Mouse (Mus musculus) CH12F3 (cell line): ENCODE measurements around the gene Med28.

Experiments
- in situ Hi-C: fragments of 300-500 bp; cut with MboI; formaldehyde crosslinking; loops from 2 replicates; pipeline ENCODE4 v1.14.3; 2020; ENCODE audit warnings: low sequenced_read_pairs

The Med28 gene

DNA sequence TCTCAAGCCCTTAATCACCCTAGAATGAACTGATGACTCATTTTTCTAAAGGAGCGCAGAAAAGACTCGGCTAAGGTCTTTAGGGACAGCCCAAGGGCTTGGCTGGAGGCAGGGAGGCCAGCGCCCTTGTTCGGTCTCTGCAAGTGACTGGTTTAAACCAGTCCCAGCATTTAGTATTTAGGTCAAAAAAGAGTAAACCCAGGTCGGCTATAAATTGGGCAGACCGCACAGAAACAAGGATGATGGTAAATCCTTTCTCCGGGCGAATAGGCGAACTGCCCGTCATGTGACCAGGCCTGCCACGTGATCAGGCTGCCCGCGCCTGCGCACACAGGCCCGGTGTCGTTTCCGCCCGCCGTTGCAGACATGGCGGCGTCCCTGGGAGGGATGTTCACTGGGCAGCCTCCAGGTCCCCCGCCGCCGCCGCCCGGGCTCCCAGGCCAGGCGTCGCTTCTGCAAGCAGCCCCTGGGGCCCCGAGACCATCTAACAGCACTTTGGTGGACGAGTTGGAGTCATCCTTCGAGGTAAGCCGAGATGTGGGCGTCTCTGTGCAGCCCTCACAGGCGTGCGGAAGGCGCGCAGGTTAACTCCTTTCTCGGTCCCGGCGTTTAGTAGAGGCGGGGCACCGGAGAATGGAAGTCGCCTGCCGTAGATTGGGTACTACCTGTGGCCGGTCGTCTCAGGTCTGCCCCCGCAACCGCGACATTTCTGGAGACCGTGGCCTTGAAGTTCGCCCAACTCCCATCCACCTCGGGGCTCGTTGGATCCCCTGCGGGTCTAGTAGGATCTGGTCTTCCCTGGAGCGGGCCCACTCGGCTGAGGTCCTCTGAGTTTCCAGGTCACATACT is at the start of gene Med28:
TSS of gene Med28 (plus strand) at position 270 of the 849 bp plus-strand sequence.
- in situ Hi-C loops: no loop called here

- in situ Hi-C loops: loop anchor here (10.0 kb wide), 2 partner anchors 192 to 872 kb away; partner anchors contain the start of gene Ncapg
Measured at GRCm38 (mm10) chr5:45472880-45473450, 47.1 kb upstream of the Med28 start.

DNA sequence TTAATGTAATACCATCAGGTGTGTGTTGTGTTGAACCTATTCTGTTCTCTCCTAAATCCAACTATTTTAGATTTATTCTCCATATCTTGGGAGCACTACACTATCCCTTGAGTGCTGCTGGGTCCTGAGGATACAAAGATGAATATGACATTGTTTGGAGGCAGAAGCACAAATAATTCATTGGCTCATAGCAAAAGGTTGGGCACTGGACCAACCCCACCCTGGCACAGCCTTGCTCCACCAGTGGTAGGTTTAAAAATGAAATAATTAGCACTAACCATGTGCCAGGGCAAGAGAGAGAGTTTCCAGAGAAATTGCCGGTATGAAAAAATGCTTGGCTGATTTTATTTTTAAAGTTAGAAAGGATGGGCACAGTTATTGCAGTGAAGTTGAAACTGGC is 46.5 kb upstream of the Med28 start:
- in situ Hi-C loops: loop anchor here (10.0 kb wide), 2 partner anchors 191 to 871 kb away; partner anchors contain the start of gene Ncapg

DNA sequence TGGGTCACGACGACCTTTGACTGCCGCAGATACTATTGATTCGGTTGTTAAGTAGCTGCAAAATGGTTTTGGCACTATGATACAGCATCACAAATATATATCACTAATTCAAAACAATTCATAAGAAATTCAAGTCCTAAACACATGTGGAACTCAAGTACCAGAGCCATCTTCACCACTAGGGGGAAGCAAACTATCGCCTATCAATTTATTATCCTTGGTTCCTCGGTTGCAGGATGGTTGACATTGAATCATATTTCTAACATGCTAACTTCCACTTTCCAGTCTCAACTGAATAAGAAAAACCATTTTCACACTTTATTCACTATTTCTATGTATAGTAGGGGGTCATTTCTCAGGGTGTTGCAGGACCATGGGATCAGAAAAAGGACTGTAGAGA is 45.8 kb upstream of the Med28 start:
- in situ Hi-C loops: loop anchor here (10.0 kb wide), 2 partner anchors 191 to 871 kb away; partner anchors contain the start of gene Ncapg

- in situ Hi-C loops: loop anchor here (10.0 kb wide), 2 partner anchors 190 to 870 kb away; partner anchors contain the start of gene Ncapg
Measured at GRCm38 (mm10) chr5:45474758-45475157, 45.3 kb upstream of the Med28 start.

DNA sequence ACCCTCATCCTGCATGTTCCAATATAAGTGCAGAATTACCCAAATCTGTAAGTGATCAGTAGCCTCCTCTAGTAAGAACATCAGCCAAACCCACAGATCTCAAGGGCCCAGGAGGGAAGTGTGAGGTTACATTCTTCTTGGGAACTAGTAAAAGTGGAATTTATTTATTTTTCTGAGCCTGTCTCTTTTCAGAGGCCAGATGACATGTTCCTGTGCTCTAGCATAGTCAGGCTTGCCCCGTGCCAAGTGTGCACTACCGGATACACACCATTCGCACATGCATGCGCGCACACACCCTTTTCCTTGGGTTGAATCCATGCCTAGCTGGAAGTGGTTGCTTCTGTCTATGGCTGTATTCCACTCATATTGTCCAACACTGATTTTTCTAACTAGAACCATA is 44.3 kb upstream of the Med28 start:
- in situ Hi-C loops: loop anchor here (10.0 kb wide), 2 partner anchors 189 to 869 kb away; partner anchors contain the start of gene Ncapg

- in situ Hi-C loops: loop anchor here (10.0 kb wide), 2 partner anchors 189 to 869 kb away; partner anchors contain the start of gene Ncapg
Measured at GRCm38 (mm10) chr5:45476288-45476687, 43.7 kb upstream of the Med28 start.

DNA sequence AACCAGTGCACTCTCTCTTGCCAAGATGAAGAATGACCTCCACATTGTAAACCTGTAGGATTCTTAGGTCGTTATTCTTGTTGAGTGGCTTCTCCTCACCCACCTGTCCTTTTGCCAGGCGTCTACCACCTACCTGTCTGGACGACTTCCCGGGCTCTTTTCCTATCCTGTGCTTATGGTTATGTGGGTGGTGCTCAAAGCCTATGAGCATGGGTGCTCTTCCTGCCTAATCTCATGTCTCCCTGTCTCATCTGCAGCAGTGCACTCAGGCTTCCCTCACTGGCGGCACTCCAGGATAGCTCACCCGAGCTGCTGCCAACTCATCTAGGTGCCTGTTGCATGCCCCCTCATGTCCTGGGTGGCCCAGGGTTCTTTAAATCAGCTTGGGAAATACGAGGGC is 42.4 kb upstream of the Med28 start:
- in situ Hi-C loops: loop anchor here (10.0 kb wide), 2 partner anchors 187 to 867 kb away; partner anchors contain the start of gene Ncapg

DNA sequence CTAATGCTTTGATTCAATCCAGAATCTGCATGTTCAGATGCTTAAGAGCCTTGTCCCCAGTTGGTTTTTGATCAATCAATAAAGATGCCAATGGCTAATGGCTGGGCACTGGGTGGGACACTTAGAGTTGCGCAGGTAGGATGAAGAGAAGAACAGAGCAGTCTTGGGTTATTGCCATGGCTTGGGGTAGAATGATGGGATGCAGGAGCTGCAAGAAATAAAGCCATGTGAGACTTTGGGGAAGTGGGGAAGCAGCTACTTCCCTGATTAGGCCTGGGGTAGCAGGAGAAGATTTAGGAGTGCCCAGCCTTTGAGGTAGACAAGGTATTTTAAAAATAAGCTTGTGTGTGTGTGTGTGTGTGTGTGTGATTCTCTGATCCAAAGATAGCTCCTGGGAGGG is 40.0 kb upstream of the Med28 start:
- in situ Hi-C loops: no loop called here

- in situ Hi-C loops: no loop called here
Measured at GRCm38 (mm10) chr5:45481125-45481524, 38.9 kb upstream of the Med28 start.

DNA sequence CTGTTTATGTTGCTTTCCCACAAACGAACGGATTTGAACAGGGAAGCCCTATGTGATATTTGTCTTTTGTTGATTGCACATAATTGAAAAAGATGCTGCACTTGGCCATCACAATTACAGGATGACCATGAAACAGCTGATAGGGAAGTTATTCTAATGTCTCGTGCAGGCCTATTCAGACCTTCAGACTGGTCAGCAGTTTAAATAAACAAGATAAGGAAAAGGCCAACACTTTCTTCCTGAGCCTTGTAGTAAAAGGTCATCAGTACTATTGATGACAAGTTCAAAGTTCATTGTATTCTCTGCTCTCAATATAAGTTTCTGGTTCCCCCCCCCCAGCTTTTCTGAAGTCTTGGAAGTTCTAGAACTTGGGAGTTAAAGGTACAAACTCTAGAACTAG is 37.4 kb upstream of the Med28 start:
- in situ Hi-C loops: no loop called here

- in situ Hi-C loops: no loop called here
Measured at GRCm38 (mm10) chr5:45483654-45484053, 36.4 kb upstream of the Med28 start.

GRCm38 (mm10) chr5:45491776-45492175 is 28.3 kb upstream of the Med28 start:
- in situ Hi-C loops: no loop called here

- in situ Hi-C loops: no loop called here
Measured at GRCm38 (mm10) chr5:45493191-45494092, 26.6 kb upstream of the Med28 start, which contains the start of gene Lap3. Gene Lap3, plus strand, starts transcription at chr5:45493374.

DNA sequence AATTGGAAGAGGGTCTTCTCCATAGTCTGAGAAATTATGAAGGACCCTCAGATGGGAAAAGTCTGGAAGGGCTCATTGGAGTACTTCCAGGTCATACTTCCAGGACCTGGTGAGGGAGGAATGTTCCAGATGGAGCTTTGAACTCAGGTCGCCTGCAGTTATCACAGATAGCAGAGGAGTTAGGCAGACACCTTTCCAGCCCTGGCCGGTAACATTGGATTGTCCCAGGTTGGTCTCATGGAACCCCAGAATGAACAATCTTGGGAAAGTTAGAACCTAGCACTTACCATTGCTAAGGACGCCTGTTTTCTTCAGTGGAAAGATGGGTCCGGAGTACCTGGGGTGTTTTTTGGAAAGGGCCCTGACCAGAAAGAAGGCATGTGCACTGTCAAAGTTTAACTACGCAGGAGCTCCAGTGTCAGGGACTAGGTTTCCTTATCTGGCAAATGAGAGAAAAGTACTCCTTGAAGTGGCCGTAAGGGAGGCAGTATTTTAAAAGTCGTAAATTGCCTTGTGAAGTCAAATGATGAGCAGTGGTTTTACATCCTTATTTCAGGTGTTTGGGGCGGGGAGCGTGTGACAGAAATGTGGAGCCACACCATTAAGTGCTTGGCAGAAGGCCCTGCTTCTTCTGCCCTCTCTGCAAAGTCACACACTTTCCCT is 25.8 kb upstream of the Med28 start:
- in situ Hi-C loops: no loop called here

GRCm38 (mm10) chr5:45495429-45495975 is 24.5 kb upstream of the Med28 start:
- in situ Hi-C loops: no loop called here

DNA sequence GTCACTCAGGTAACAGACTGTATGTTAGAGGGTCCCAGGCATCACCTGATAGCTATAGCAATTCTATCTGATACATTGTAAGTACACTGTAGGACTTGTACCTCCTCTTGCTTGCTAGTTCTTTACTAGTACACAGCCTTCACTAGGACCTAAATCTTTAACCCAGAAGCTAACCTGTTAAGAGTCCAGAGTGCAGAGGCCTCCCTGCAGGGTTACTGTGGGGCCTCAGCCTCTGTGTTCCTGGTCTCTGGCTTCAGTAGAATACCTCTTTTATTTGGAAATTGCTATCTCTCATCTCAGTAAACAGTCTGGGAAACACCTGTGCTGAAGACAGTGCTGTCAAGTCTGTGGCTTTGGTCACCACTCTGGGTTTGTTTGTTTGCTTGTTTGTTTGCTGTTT is 24.0 kb upstream of the Med28 start:
- in situ Hi-C loops: no loop called here

GRCm38 (mm10) chr5:45496479-45496878 is 23.6 kb upstream of the Med28 start:
- in situ Hi-C loops: no loop called here

GRCm38 (mm10) chr5:45496930-45497550 is 23.0 kb upstream of the Med28 start:
- in situ Hi-C loops: no loop called here
